Mouse (Mus musculus) liver, adult 2 months (tissue): ENCODE results near the gene Mfsd4b1. TPM values are rescaled to one million over a fixed set of nuclear protein-coding genes. Genes with fewer than 3 reads are reported as not detected.

ENCODE experiments used
- DNase-seq: peaks from one replicate; pipeline ENCODE4 v3.0.0-alpha.2; 2011; ENCODE audit warnings: low read depth, low spot score; ENCODE audit errors: extremely low read depth
- H3K27ac ChIP-seq: fragments of 200-500 bp; replicated peaks from 2 replicates; pipeline ENCODE4 v1.5.1; 2012; ENCODE audit warnings: low read depth, mild to moderate bottlenecking, control low read depth, inconsistent platforms, low read length; ENCODE audit not compliant: insufficient read depth
- H3K27me3 ChIP-seq: fragments of 200-500 bp; 2 replicates; pipeline ENCODE4 v1.6.1; 2012; ENCODE audit warnings: mild to moderate bottlenecking, moderate library complexity, low read length, inconsistent platforms; ENCODE audit not compliant: control insufficient read depth, insufficient read depth
- H3K36me3 ChIP-seq: fragments of 200-500 bp; 2 replicates; pipeline ENCODE4 v1.6.1; 2012; ENCODE audit warnings: low read length, inconsistent platforms; ENCODE audit not compliant: control insufficient read depth, insufficient read depth
- H3K4me1 ChIP-seq: fragments of 200-500 bp; 2 replicates; pipeline ENCODE4 v1.6.1; 2011; ENCODE audit warnings: low read length; ENCODE audit not compliant: control insufficient read depth, insufficient read depth
- H3K4me3 ChIP-seq: fragments of 200-500 bp; 2 replicates; pipeline ENCODE4 v1.5.1; 2011; ENCODE audit warnings: low read depth, mild to moderate bottlenecking, control low read depth, low read length, moderate library complexity; ENCODE audit not compliant: insufficient read depth
- H3K79me2 ChIP-seq: fragments of 200-500 bp; 2 replicates; pipeline ENCODE4 v1.6.1; 2012; ENCODE audit warnings: inconsistent platforms, mild to moderate bottlenecking, low read length, moderate library complexity; ENCODE audit not compliant: control insufficient read depth, insufficient read depth
- H3K9ac ChIP-seq: fragments of 200-500 bp; 2 replicates; pipeline ENCODE4 v1.6.1; 2012; ENCODE audit warnings: low read depth, mild to moderate bottlenecking, control low read depth, inconsistent platforms, low read length
- CTCF ChIP-seq: fragments of 200-500 bp; IDR thresholded peaks from 2 replicates; pipeline ENCODE4 v1.5.1; 2011; ENCODE audit warnings: low read depth, low read length, control low read depth
- POLR2A ChIP-seq: fragments of 200-500 bp; IDR thresholded peaks from 2 replicates; pipeline ENCODE4 v1.6.1; 2011; ENCODE audit warnings: low read length, control low read depth; ENCODE audit not compliant: insufficient read depth; ENCODE audit errors: extremely low read depth
- WGBS: fragments of 180-500 bp; shearing (Covaris S2); methylation state at CpG from one replicate; pipeline ENCODE4 v1.1.7; 2018; 5-methylcytosine and 5-hydroxymethylcytosine counted together
- polyA plus RNA-seq: library from polyadenylated mRNA; depleted of rRNA; stranded (reverse); fragments of >200 nt; gene quantifications from 2 replicates; pipeline ENCODE4 v1.2.3, GENCODE M21; 2012
- total RNA-seq: library from RNA; depleted of rRNA; stranded (reverse); fragments of >200 nt; gene quantifications from 2 replicates; pipeline ENCODE4 v1.2.3, GENCODE M21; 2014

The Mfsd4b1 gene
- total and polyA plus RNA-seq, 2 experiments: 28.7 to 47.8 TPM

- H3K79me2 ChIP-seq: no peaks in the 10 kb centered on the region
- no peak overlapping the region for H3K27ac ChIP-seq
- peaks cover 17% of the 10 kb centered on the region for H3K36me3 ChIP-seq
- WGBS: 36% methylated on average over 3 of the region's 3 CpGs
- TF ChIP-seq CTCF: no peak
- no peak for TF ChIP-seq POLR2A
- H3K4me3 ChIP-seq: no peak overlapping the region
- peak; percentile 61 for DNase-seq
- H3K27me3 ChIP-seq: no peaks in the 10 kb centered on the region
- H3K4me1 ChIP-seq: peaks cover 3% of the 10 kb centered on the region; the same call in 1 of the 2 replicates
- no peak overlapping the region for H3K9ac ChIP-seq
Observed at GRCm38 (mm10) chr10:40051997-40052396, 26.9 kb upstream of the Mfsd4b1 start.

- 86% methylated on average over 2 of the region's 2 CpGs for WGBS
- Histone ChIP-seq H3K79me2 (no peaks in the 10 kb centered on the region), H3K36me3 (peaks cover 17% of the 10 kb centered on the region), H3K9ac (no peak overlapping the region), H3K4me3 (no peak overlapping the region), H3K4me1 (peaks cover 3% of the 10 kb centered on the region; the same call in 1 of the 2 replicates), H3K27me3 (no peaks in the 10 kb centered on the region), H3K27ac (no peak overlapping the region)
- no peak for DNase-seq
- no peak for TF ChIP-seq CTCF
- no peak for TF ChIP-seq POLR2A
Observed at GRCm38 (mm10) chr10:40050763-40051162, 25.7 kb upstream of the Mfsd4b1 start.

DNA sequence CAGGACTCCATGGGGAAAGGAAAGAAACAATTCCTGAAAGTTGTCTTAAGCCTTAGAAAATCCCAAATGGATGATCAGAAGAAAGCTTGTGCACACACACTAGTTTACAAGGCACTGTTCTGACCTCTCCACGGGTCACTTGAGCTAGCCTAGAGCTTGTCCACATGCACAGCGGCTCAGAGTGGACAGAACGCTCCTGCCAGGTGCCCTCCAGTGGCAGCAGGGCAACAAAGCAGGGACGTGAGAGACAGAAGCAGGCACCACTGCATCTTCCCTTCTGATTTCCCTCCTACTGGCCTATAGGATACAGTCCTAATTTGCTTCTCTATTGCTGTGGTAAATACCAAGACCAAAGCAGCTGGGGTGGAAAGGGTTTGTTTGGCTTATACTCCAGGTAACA is 16.3 kb upstream of the Mfsd4b1 start:
- H3K27ac ChIP-seq: no peak overlapping the region
- no peak overlapping the region for H3K4me3 ChIP-seq
- peaks cover 6% of the 10 kb centered on the region; the same call in 1 of the 2 replicates for H3K79me2 ChIP-seq
- H3K27me3 ChIP-seq: no peaks in the 10 kb centered on the region
- peaks cover 18% of the 10 kb centered on the region for H3K36me3 ChIP-seq
- H3K9ac ChIP-seq: no peak overlapping the region
- no peaks in the 10 kb centered on the region for H3K4me1 ChIP-seq
- TF ChIP-seq POLR2A: no peak
- TF ChIP-seq CTCF: peak; percentile 85
- 10% methylated on average over 4 of the region's 4 CpGs for WGBS
- peak; percentile 60 for DNase-seq

- Histone ChIP-seq H3K27ac (no peak overlapping the region), H3K36me3 (peaks cover 39% of the 10 kb centered on the region)
Observed at GRCm38 (mm10) chr10:40036686-40037560, 11.9 kb upstream of the Mfsd4b1 start.

DNA sequence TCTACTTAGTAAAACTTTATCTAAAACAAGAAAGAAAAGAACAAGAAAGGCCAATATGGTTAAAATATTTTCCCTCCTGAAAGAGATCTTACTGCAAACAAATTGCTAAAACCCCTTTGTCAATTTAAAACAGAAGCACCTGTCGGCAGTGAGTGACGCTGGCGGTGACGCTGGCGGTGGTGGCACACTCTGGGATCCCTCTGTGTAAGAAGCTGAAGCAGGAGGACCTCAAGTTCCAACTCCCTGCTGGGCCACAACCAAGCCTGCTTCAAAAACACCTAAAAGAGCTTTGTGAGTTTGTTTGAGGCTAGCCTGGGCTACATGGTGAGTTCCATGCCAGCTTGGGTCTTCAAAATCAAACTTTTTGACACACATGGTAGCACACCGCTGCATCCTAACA is 9.9 kb upstream of the Mfsd4b1 start:
- no peak overlapping the region for H3K4me3 ChIP-seq
- H3K79me2 ChIP-seq: no peaks in the 10 kb centered on the region
- DNase-seq: no peak
- WGBS: 97% methylated on average over 6 of the region's 6 CpGs
- H3K27ac ChIP-seq: no peak overlapping the region
- no peaks in the 10 kb centered on the region for H3K4me1 ChIP-seq
- H3K9ac ChIP-seq: no peak overlapping the region
- H3K27me3 ChIP-seq: no peaks in the 10 kb centered on the region
- H3K36me3 ChIP-seq: peaks cover 36% of the 10 kb centered on the region
- TF ChIP-seq CTCF (no peak), POLR2A (no peak)

More at GRCm38 (mm10) chr10:40036686-40037560, 11.9 kb upstream of the Mfsd4b1 start:
- Histone ChIP-seq H3K9ac (no peak overlapping the region), H3K4me3 (no peak overlapping the region), H3K79me2 (no peaks in the 10 kb centered on the region), H3K4me1 (no peaks in the 10 kb centered on the region), H3K27me3 (no peaks in the 10 kb centered on the region)
- no peak for DNase-seq
- TF ChIP-seq CTCF (no peak), POLR2A (no peak)
- WGBS: 80% methylated on average over 24 of the region's 24 CpGs

GRCm38 (mm10) chr10:40032897-40033296 is 7.8 kb upstream of the Mfsd4b1 start:
- TF ChIP-seq CTCF (no peak), POLR2A (no peak)
- Histone ChIP-seq H3K79me2 (no peaks in the 10 kb centered on the region), H3K9ac (no peak overlapping the region), H3K27me3 (no peaks in the 10 kb centered on the region), H3K36me3 (peaks cover 32% of the 10 kb centered on the region), H3K4me1 (no peaks in the 10 kb centered on the region), H3K27ac (no peak overlapping the region), H3K4me3 (no peak overlapping the region)
- 36% methylated on average over 2 of the region's 2 CpGs for whole genome bisulfite sequencing
- no peak for DNase-seq
